Mouse (Mus musculus) neural tube, embryonic 15.5 days (tissue): ENCODE measurements around the gene Atp8a1. TPM values are rescaled to one million over a fixed set of nuclear protein-coding genes. Genes with fewer than 3 reads are reported as not detected.
A peak's percentile ranks its signal among the peaks of the same experiment; 100 is the strongest.

Experiments
- ATAC-seq: fragments of 200-750 bp; cut with Nextera tagmentation; 2 replicates; pipeline ENCODE4 v1.8.0; 2017; ENCODE audit warnings: mild to moderate bottlenecking, moderate TSS enrichment, moderate library complexity; ENCODE audit not compliant: low FRiP score
- H3K27ac ChIP-seq: fragments of 300-500 bp; sonication (generic); replicated peaks from 2 replicates; pipeline ENCODE4 v1.5.1; 2015; ENCODE audit warnings: mild to moderate bottlenecking, inconsistent platforms
- H3K27me3 ChIP-seq: fragments of 300-500 bp; sonication (generic); replicated peaks from 2 replicates; pipeline ENCODE4 v1.6.1; 2015; ENCODE audit warnings: inconsistent platforms
- H3K36me3 ChIP-seq: fragments of 300-500 bp; sonication (generic); 2 replicates; pipeline ENCODE4 v1.6.1; 2015; ENCODE audit warnings: inconsistent platforms
- H3K4me1 ChIP-seq: fragments of 300-500 bp; sonication (generic); 2 replicates; pipeline ENCODE4 v1.6.1; 2015; ENCODE audit warnings: inconsistent platforms
- H3K4me2 ChIP-seq: fragments of 300-500 bp; sonication (generic); 2 replicates; pipeline ENCODE4 v1.6.1; 2015; ENCODE audit warnings: inconsistent platforms, mild to moderate bottlenecking, moderate library complexity
- H3K4me3 ChIP-seq: fragments of 300-500 bp; sonication (generic); replicated peaks from 2 replicates; pipeline ENCODE4 v1.5.1; 2015; ENCODE audit warnings: mild to moderate bottlenecking, inconsistent platforms
- H3K9ac ChIP-seq: fragments of 300-500 bp; sonication (generic); replicated peaks from 2 replicates; pipeline ENCODE4 v1.6.1; 2015; ENCODE audit warnings: mild to moderate bottlenecking, inconsistent platforms
- H3K9me3 ChIP-seq: fragments of 300-500 bp; sonication (generic); replicated peaks from 2 replicates; pipeline ENCODE4 v1.6.1; 2016; ENCODE audit warnings: inconsistent platforms
- WGBS: fragments of 180-500 bp; shearing (Covaris S2); methylation state at CpG from one replicate; pipeline ENCODE4 v1.1.7; 2015; ENCODE audit warnings: mixed read lengths; 5-methylcytosine and 5-hydroxymethylcytosine counted together
- polyA plus RNA-seq: library from polyadenylated mRNA; unstranded; fragments of >200 nt; fragmentation: Nextera tagmentation; extraction: Ambion mirVana; gene quantifications from 2 replicates; pipeline ENCODE4 v1.2.1, GENCODE M21; 2015

Atp8a1 gene
- polyA plus RNA-seq, 1 experiment from 2014 or later = 56.5 TPM

DNA sequence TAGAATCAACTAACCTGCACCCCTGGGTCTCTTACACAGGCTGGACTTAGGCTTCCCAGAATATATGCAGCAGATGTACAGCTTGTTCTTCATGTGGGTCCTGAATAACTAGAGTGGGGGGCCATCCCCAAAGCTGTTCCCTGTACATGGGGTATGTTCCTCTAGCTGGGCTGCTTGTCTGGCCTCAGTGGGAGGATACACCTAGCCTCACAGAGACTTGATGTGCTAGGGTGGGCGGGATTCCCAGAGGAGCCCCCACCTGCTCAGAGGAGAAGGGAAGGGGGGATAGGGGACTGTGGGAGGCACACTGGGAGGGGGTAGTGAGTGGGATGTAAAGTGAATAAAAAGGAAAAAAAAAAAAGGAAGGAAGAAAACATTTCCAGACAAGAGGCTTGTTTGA, 147.8 kb downstream of the Atp8a1 start:
- Histone ChIP-seq H3K27me3 (no peaks in the 10 kb centered on the region), H3K36me3 (peaks cover 23% of the 10 kb centered on the region), H3K4me1 (peaks cover 13% of the 10 kb centered on the region), H3K4me3 (no peak overlapping the region), H3K9me3 (no peaks in the 10 kb centered on the region), H3K4me2 (no peak overlapping the region), H3K27ac (no peak overlapping the region), H3K9ac (no peak overlapping the region)
- 100% methylated on average over 1 of the region's 1 CpGs for WGBS
- no peak for ATAC-seq

DNA sequence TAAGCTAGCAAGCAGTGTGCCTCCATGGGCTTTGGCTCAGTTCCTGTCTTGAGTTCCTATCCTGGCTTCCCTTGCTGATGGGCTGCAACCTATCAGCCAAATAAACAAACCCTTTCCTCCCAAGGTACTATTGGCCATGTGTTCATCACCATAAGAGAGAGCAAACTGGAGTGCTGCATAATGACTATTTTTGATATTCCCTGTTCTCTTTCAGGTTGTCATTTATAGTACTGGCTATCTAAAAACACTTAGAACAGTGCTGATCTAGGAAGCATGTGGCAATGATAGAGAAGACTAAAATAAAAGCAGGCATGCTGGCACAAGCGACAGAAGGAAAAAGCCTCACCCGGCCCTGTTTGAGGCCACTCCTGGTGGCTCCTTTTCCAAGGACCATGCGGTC, 149.1 kb downstream of the Atp8a1 start:
- Histone ChIP-seq H3K4me3 (no peak overlapping the region), H3K4me2 (no peak overlapping the region), H3K27me3 (no peaks in the 10 kb centered on the region), H3K36me3 (peaks cover 19% of the 10 kb centered on the region), H3K9ac (no peak overlapping the region), H3K27ac (0 out of 2 replicates have a peak overlapping the region, but pooled peaks have one; percentile 41), H3K4me1 (peaks cover 13% of the 10 kb centered on the region), H3K9me3 (no peaks in the 10 kb centered on the region)
- no peak for ATAC-seq
- WGBS = 90% methylated on average over 3 of the region's 3 CpGs

GRCm38 (mm10) chr5:67696741-67697596, 150.3 kb downstream of the Atp8a1 start:
- Histone ChIP-seq H3K4me2 (no peak overlapping the region), H3K9me3 (no peaks in the 10 kb centered on the region), H3K4me3 (no peak overlapping the region), H3K36me3 (peaks cover 12% of the 10 kb centered on the region), H3K27me3 (no peaks in the 10 kb centered on the region), H3K9ac (no peak overlapping the region), H3K4me1 (peaks cover 13% of the 10 kb centered on the region), H3K27ac (peak overlapping the region; percentile 76)
- 17% methylated on average over 12 of the region's 12 CpGs for WGBS
- ATAC-seq = peak; percentile 81

GRCm38 (mm10) chr5:67695055-67695710, 152.1 kb downstream of the Atp8a1 start:
- peaks cover 13% of the 10 kb centered on the region for H3K4me1 ChIP-seq
- H3K27me3 ChIP-seq = no peaks in the 10 kb centered on the region
- WGBS = 85% methylated on average over 14 of the region's 14 CpGs
- ATAC-seq = no peak
- H3K9ac ChIP-seq = no peak overlapping the region
- no peaks in the 10 kb centered on the region for H3K36me3 ChIP-seq
- H3K4me2 ChIP-seq = no peak overlapping the region
- H3K9me3 ChIP-seq = no peaks in the 10 kb centered on the region
- H3K27ac ChIP-seq = no peak overlapping the region
- no peak overlapping the region for H3K4me3 ChIP-seq

- ATAC-seq = no peak
- Histone ChIP-seq H3K9ac (no peak overlapping the region), H3K36me3 (0 out of 2 replicates have a peak, but pooled peaks cover 10% of the 10 kb centered on the region), H3K9me3 (no peaks in the 10 kb centered on the region), H3K4me1 (no peaks in the 10 kb centered on the region), H3K4me3 (no peak overlapping the region), H3K27ac (no peak overlapping the region), H3K4me2 (no peak overlapping the region), H3K27me3 (no peaks in the 10 kb centered on the region)
- 88% methylated on average over 9 of the region's 9 CpGs for WGBS
These were observed 156.9 kb downstream of the Atp8a1 start for GRCm38 (mm10) chr5:67690336-67690735.

- no peak for ATAC-seq
- WGBS = 90% methylated on average over 8 of the region's 8 CpGs
- H3K4me2 ChIP-seq = no peak overlapping the region
- no peak overlapping the region for H3K9ac ChIP-seq
- no peaks in the 10 kb centered on the region for H3K4me1 ChIP-seq
- H3K27me3 ChIP-seq = no peaks in the 10 kb centered on the region
- no peak overlapping the region for H3K4me3 ChIP-seq
- 0 out of 2 replicates have a peak, but pooled peaks cover 10% of the 10 kb centered on the region for H3K36me3 ChIP-seq
- no peaks in the 10 kb centered on the region for H3K9me3 ChIP-seq
- H3K27ac ChIP-seq = no peak overlapping the region
These were observed 159.2 kb downstream of the Atp8a1 start for GRCm38 (mm10) chr5:67688001-67688400.

GRCm38 (mm10) chr5:67685906-67686305, 161.3 kb downstream of the Atp8a1 start:
- no peaks in the 10 kb centered on the region for H3K9me3 ChIP-seq
- no peak overlapping the region for H3K4me2 ChIP-seq
- no peaks in the 10 kb centered on the region for H3K4me1 ChIP-seq
- no peaks in the 10 kb centered on the region for H3K27me3 ChIP-seq
- no peak overlapping the region for H3K9ac ChIP-seq
- no peak overlapping the region for H3K4me3 ChIP-seq
- H3K27ac ChIP-seq = no peak overlapping the region
- WGBS = 93% methylated on average over 7 of the region's 7 CpGs
- ATAC-seq = no peak
- H3K36me3 ChIP-seq = peaks cover 12% of the 10 kb centered on the region; the same call in 1 of the 2 replicates

GRCm38 (mm10) chr5:67685461-67685860, 161.8 kb downstream of the Atp8a1 start:
- Histone ChIP-seq H3K9ac (no peak overlapping the region), H3K4me3 (no peak overlapping the region), H3K9me3 (no peaks in the 10 kb centered on the region), H3K4me1 (no peaks in the 10 kb centered on the region), H3K27me3 (no peaks in the 10 kb centered on the region), H3K4me2 (no peak overlapping the region), H3K27ac (no peak overlapping the region), H3K36me3 (peaks cover 12% of the 10 kb centered on the region; the same call in 1 of the 2 replicates)
- 57% methylated on average over 5 of the region's 5 CpGs for WGBS
- no peak for ATAC-seq

GRCm38 (mm10) chr5:67678819-67679218, 168.4 kb downstream of the Atp8a1 start:
- Histone ChIP-seq H3K4me1 (no peaks in the 10 kb centered on the region), H3K4me3 (no peak overlapping the region), H3K9me3 (no peaks in the 10 kb centered on the region), H3K36me3 (peaks cover 22% of the 10 kb centered on the region), H3K4me2 (no peak overlapping the region), H3K27me3 (no peaks in the 10 kb centered on the region), H3K27ac (no peak overlapping the region), H3K9ac (no peak overlapping the region)
- no peak for ATAC-seq
- WGBS = 87% methylated on average over 3 of the region's 3 CpGs

GRCm38 (mm10) chr5:67673008-67673407, 174.2 kb downstream of the Atp8a1 start:
- H3K4me2 ChIP-seq = no peak overlapping the region
- H3K27me3 ChIP-seq = no peaks in the 10 kb centered on the region
- H3K4me1 ChIP-seq = peaks cover 3% of the 10 kb centered on the region; the same call in 1 of the 2 replicates
- H3K4me3 ChIP-seq = no peak overlapping the region
- no peak overlapping the region for H3K9ac ChIP-seq
- H3K27ac ChIP-seq = no peak overlapping the region
- no peak for ATAC-seq
- H3K36me3 ChIP-seq = peaks cover 20% of the 10 kb centered on the region
- 81% methylated on average over 4 of the region's 4 CpGs for WGBS
- no peaks in the 10 kb centered on the region for H3K9me3 ChIP-seq

DNA sequence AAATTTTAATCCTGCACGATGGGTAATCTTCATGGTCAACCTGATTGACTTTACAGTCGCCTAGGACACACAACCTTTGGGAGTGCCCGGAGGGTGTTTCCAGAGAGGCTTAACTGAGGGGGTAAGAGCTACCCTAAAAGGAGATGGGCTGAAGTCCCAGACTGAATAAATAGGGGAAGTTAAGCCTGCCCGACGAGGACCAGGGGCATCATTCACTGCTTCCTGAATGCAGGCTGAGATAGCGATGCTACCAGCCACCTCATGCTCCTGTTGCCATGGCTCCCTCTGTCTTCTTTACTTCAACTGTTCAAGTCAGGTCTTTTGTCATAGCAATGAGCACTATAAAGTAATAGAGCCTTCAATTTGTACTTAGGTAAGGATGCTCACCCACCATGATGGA, 177.1 kb downstream of the Atp8a1 start:
- no peaks in the 10 kb centered on the region for H3K27me3 ChIP-seq
- no peaks in the 10 kb centered on the region for H3K9me3 ChIP-seq
- H3K27ac ChIP-seq = no peak overlapping the region
- peaks cover 26% of the 10 kb centered on the region for H3K36me3 ChIP-seq
- peaks cover 3% of the 10 kb centered on the region; the same call in 1 of the 2 replicates for H3K4me1 ChIP-seq
- ATAC-seq = no peak
- H3K9ac ChIP-seq = no peak overlapping the region
- no peak overlapping the region for H3K4me3 ChIP-seq
- no peak overlapping the region for H3K4me2 ChIP-seq
- WGBS = 54% methylated on average over 6 of the region's 6 CpGs

- Histone ChIP-seq H3K4me3 (no peak overlapping the region), H3K4me2 (no peak overlapping the region), H3K36me3 (peaks cover 28% of the 10 kb centered on the region), H3K4me1 (peaks cover 3% of the 10 kb centered on the region; the same call in 1 of the 2 replicates), H3K9me3 (no peaks in the 10 kb centered on the region), H3K27me3 (no peaks in the 10 kb centered on the region), H3K27ac (no peak overlapping the region), H3K9ac (no peak overlapping the region)
- no peak; the same call in 1 of the 2 replicates for ATAC-seq
- 54% methylated on average over 13 of the region's 13 CpGs for WGBS
These were observed 177.8 kb downstream of the Atp8a1 start for GRCm38 (mm10) chr5:67669436-67669896.
